Mouse (Mus musculus): ENCODE results near the gene Prss30. TPM values are rescaled to one million over a fixed set of nuclear protein-coding genes. Genes with fewer than 3 reads are reported as not detected.
"Not testable (repeated sequence)": the region's sequence is repeated elsewhere in the genome, so short reads cannot be mapped to it uniquely, and the experiment has no call there.

The Prss30 gene
- polyA plus RNA-seq, 1 experiment from 2014 or later: not detected

GRCm38 (mm10) chr17:23969231-23969630 lies 11.1 kb downstream of the Prss30 start:
- Histone ChIP-seq H3K4me2 (replicated peaks; ENCODE audit: low read depth, low read length) (no peak overlapping the region), H3K9me3 (ENCODE audit: control insufficient read depth, low read length) (no peaks in the 10 kb centered on the region), H3K4me1 (replicated peaks; ENCODE audit: control insufficient read depth, insufficient read depth, low read length) (no peaks in the 10 kb centered on the region), H3K4me3 (ENCODE audit: low read depth, low read length) (no peak overlapping the region), H3K36me3 (ENCODE audit: control insufficient read depth, insufficient read depth, low read length) (no peaks in the 10 kb centered on the region), H3K9ac (ENCODE audit: low read depth, low read length) (no peak overlapping the region), H3K27me3 (ENCODE audit: control insufficient read depth, insufficient read depth, low read length) (no peaks in the 10 kb centered on the region), H3K27ac (ENCODE audit: low read depth, low read length) (no peak overlapping the region)
- ATAC-seq (ENCODE audit: low FRiP score) (no peak), DNase-seq (ENCODE audit: low spot score) (peak; percentile 79)
- 0% methylated on average over 1 of the region's 1 CpGs for WGBS

- no peak overlapping the region for H3K9ac ChIP-seq (ENCODE audit: low read depth, low read length)
- 48% methylated on average over 2 of the region's 2 CpGs for WGBS
- no peak overlapping the region for H3K27ac ChIP-seq (ENCODE audit: low read depth, low read length)
- no peak overlapping the region for H3K4me2 ChIP-seq (replicated peaks; ENCODE audit: low read depth, low read length)
- H3K27me3 ChIP-seq (ENCODE audit: control insufficient read depth, insufficient read depth, low read length): no peaks in the 10 kb centered on the region
- ATAC-seq (ENCODE audit: low FRiP score) (no peak), DNase-seq (ENCODE audit: low spot score) (no peak)
- H3K4me1 ChIP-seq (replicated peaks; ENCODE audit: control insufficient read depth, insufficient read depth, low read length): no peaks in the 10 kb centered on the region
- H3K9me3 ChIP-seq (ENCODE audit: control insufficient read depth, low read length): no peaks in the 10 kb centered on the region
- no peaks in the 10 kb centered on the region for H3K36me3 ChIP-seq (ENCODE audit: control insufficient read depth, insufficient read depth, low read length)
- H3K4me3 ChIP-seq (ENCODE audit: low read depth, low read length): no peak overlapping the region
These were observed 11.6 kb downstream of the Prss30 start for GRCm38 (mm10) chr17:23968780-23969179.

- no peak overlapping the region for H3K4me2 ChIP-seq (replicated peaks; ENCODE audit: low read depth, low read length)
- no peak overlapping the region for H3K9ac ChIP-seq (ENCODE audit: low read depth, low read length)
- H3K9me3 ChIP-seq (ENCODE audit: control insufficient read depth, low read length): no peaks in the 10 kb centered on the region
- no peak for ATAC-seq (ENCODE audit: low FRiP score)
- H3K36me3 ChIP-seq (ENCODE audit: control insufficient read depth, insufficient read depth, low read length): no peaks in the 10 kb centered on the region
- no peaks in the 10 kb centered on the region for H3K4me1 ChIP-seq (replicated peaks; ENCODE audit: control insufficient read depth, insufficient read depth, low read length)
- DNase-seq (ENCODE audit: low spot score): no peak
- no peaks in the 10 kb centered on the region for H3K27me3 ChIP-seq (ENCODE audit: control insufficient read depth, insufficient read depth, low read length)
- no peak overlapping the region for H3K27ac ChIP-seq (ENCODE audit: low read depth, low read length)
- WGBS: 87% methylated on average over 10 of the region's 10 CpGs
- H3K4me3 ChIP-seq (ENCODE audit: low read depth, low read length): no peak overlapping the region
These were observed 13.5 kb downstream of the Prss30 start for GRCm38 (mm10) chr17:23966658-23967401.

- DNase-seq (ENCODE audit: low spot score): no peak
- Histone ChIP-seq H3K36me3 (ENCODE audit: control insufficient read depth, insufficient read depth, low read length) (no peaks in the 10 kb centered on the region), H3K27ac (ENCODE audit: low read depth, low read length) (no peak overlapping the region), H3K9ac (ENCODE audit: low read depth, low read length) (no peak overlapping the region), H3K4me1 (replicated peaks; ENCODE audit: control insufficient read depth, insufficient read depth, low read length) (no peaks in the 10 kb centered on the region), H3K4me3 (ENCODE audit: low read depth, low read length) (no peak overlapping the region), H3K27me3 (ENCODE audit: control insufficient read depth, insufficient read depth, low read length) (no peaks in the 10 kb centered on the region), H3K4me2 (replicated peaks; ENCODE audit: low read depth, low read length) (no peak overlapping the region), H3K9me3 (ENCODE audit: control insufficient read depth, low read length) (no peaks in the 10 kb centered on the region)
- no peak for ATAC-seq (ENCODE audit: low FRiP score)
- 28% methylated on average over 6 of the region's 6 CpGs for whole genome bisulfite sequencing
These were observed 14.5 kb downstream of the Prss30 start for GRCm38 (mm10) chr17:23965805-23966425.

- 55% methylated on average over 4 of the region's 4 CpGs for WGBS
- Histone ChIP-seq H3K9ac (ENCODE audit: low read depth, low read length) (no peak overlapping the region), H3K4me1 (replicated peaks; ENCODE audit: control insufficient read depth, insufficient read depth, low read length) (no peaks in the 10 kb centered on the region), H3K4me3 (ENCODE audit: low read depth, low read length) (no peak overlapping the region), H3K36me3 (ENCODE audit: control insufficient read depth, insufficient read depth, low read length) (no peaks in the 10 kb centered on the region), H3K27ac (ENCODE audit: low read depth, low read length) (no peak overlapping the region), H3K4me2 (replicated peaks; ENCODE audit: low read depth, low read length) (no peak overlapping the region), H3K9me3 (ENCODE audit: control insufficient read depth, low read length) (no peaks in the 10 kb centered on the region), H3K27me3 (ENCODE audit: control insufficient read depth, insufficient read depth, low read length) (no peaks in the 10 kb centered on the region)
- ATAC-seq (ENCODE audit: low FRiP score) (no peak), DNase-seq (ENCODE audit: low spot score) (no peak)
These were observed 18.7 kb downstream of the Prss30 start for GRCm38 (mm10) chr17:23961573-23962122.

- 43% methylated on average over 3 of the region's 3 CpGs for WGBS
- no peak overlapping the region for H3K4me3 ChIP-seq (ENCODE audit: low read depth, low read length)
- H3K9me3 ChIP-seq (ENCODE audit: control insufficient read depth, low read length): no peaks in the 10 kb centered on the region
- H3K36me3 ChIP-seq (ENCODE audit: control insufficient read depth, insufficient read depth, low read length): no peaks in the 10 kb centered on the region
- DNase-seq (ENCODE audit: low spot score): peak; percentile 91
- H3K4me2 ChIP-seq (replicated peaks; ENCODE audit: low read depth, low read length): no peak overlapping the region
- 0 out of 2 replicates have a peak overlapping the region, but pooled peaks have one; percentile 31 for H3K9ac ChIP-seq (ENCODE audit: low read depth, low read length)
- peak; percentile 95 for ATAC-seq (ENCODE audit: low FRiP score)
- H3K27me3 ChIP-seq (ENCODE audit: control insufficient read depth, insufficient read depth, low read length): no peaks in the 10 kb centered on the region
- no peaks in the 10 kb centered on the region for H3K4me1 ChIP-seq (replicated peaks; ENCODE audit: control insufficient read depth, insufficient read depth, low read length)
- H3K27ac ChIP-seq (ENCODE audit: low read depth, low read length): no peak overlapping the region
These were observed 20.2 kb downstream of the Prss30 start for GRCm38 (mm10) chr17:23960084-23960738.

- Histone ChIP-seq H3K9ac (ENCODE audit: low read depth, low read length) (no peak within 1 kb of the TSS), H3K4me1 (replicated peaks; ENCODE audit: control insufficient read depth, insufficient read depth, low read length) (no peaks in the 10 kb centered on the region), H3K4me3 (ENCODE audit: low read depth, low read length) (no peak within 1 kb of the TSS), H3K27me3 (ENCODE audit: control insufficient read depth, insufficient read depth, low read length) (no peaks in the 10 kb centered on the region), H3K9me3 (ENCODE audit: control insufficient read depth, low read length) (no peaks in the 10 kb centered on the region), H3K27ac (ENCODE audit: low read depth, low read length) (no peak within 1 kb of the TSS), H3K36me3 (ENCODE audit: control insufficient read depth, insufficient read depth, low read length) (no peaks in the 10 kb centered on the region), H3K4me2 (replicated peaks; ENCODE audit: low read depth, low read length) (no peak within 1 kb of the TSS)
- 77% methylated on average over 5 of the region's 5 CpGs for WGBS
- no peak for ATAC-seq (ENCODE audit: low FRiP score)
- no peak for DNase-seq (ENCODE audit: low spot score)
These were observed 25.2 kb downstream of the Prss30 start, which contains the start of gene Sbpl for GRCm38 (mm10) chr17:23955174-23955573. Gene Sbpl (minus strand): TSS chr17:23955274.

- H3K36me3 ChIP-seq (ENCODE audit: control insufficient read depth, insufficient read depth, low read length); DNase-seq (ENCODE audit: low spot score); ATAC-seq (ENCODE audit: low FRiP score); H3K27me3 ChIP-seq (ENCODE audit: control insufficient read depth, insufficient read depth, low read length); H3K9ac ChIP-seq (ENCODE audit: low read depth, low read length); H3K9me3 ChIP-seq (ENCODE audit: control insufficient read depth, low read length); H3K4me2 ChIP-seq (replicated peaks; ENCODE audit: low read depth, low read length); H3K4me1 ChIP-seq (replicated peaks; ENCODE audit: control insufficient read depth, insufficient read depth, low read length); H3K27ac ChIP-seq (ENCODE audit: low read depth, low read length); H3K4me3 ChIP-seq (ENCODE audit: low read depth, low read length): not testable (repeated sequence)
- WGBS: 76% methylated on average over 4 of the region's 4 CpGs
These were observed 29.5 kb downstream of the Prss30 start for GRCm38 (mm10) chr17:23950828-23951227.

Data from hindbrain, embryonic 11.5 days (tissue).